Mouse (Mus musculus) liver, embryonic 14.5 days (tissue): ENCODE results near the gene Tnp1. TPM values are rescaled to one million over a fixed set of nuclear protein-coding genes. Genes with fewer than 3 reads are reported as not detected.

Source experiments
- ATAC-seq: fragments of 200-750 bp; cut with Nextera tagmentation; 2 replicates; pipeline ENCODE4 v1.8.0; 2017; ENCODE audit warnings: moderate number of reproducible peaks, mild to moderate bottlenecking, moderate library complexity; ENCODE audit not compliant: insufficient read depth
- DNase-seq, 3 experiments: peaks; one replicate each; pipeline ENCODE4 v3.0.0-alpha.2; 2012 to 2013; ENCODE audit warnings: low read depth in 3 of 3, low spot score in 3 of 3
- H3K27ac ChIP-seq: fragments of 300-500 bp; sonication (generic); 2 replicates; pipeline ENCODE4 v1.5.1; 2014; ENCODE audit warnings: moderate library complexity, mild to moderate bottlenecking, control low read depth, inconsistent platforms
- H3K27me3 ChIP-seq: fragments of 300-500 bp; sonication (generic); 2 replicates; pipeline ENCODE4 v1.6.1; 2014; ENCODE audit warnings: mild to moderate bottlenecking, low read length, moderate library complexity; ENCODE audit not compliant: control insufficient read depth, insufficient read depth
- H3K36me3 ChIP-seq: fragments of 300-500 bp; sonication (generic); replicated peaks from 2 replicates; pipeline ENCODE4 v1.6.1; 2014; ENCODE audit warnings: low read depth; ENCODE audit not compliant: control insufficient read depth, insufficient read depth
- H3K4me1 ChIP-seq, 2 experiments: fragments of 200-500 bp in 1 of 2; fragments of 300-500 bp in 1 of 2; sonication (generic) in 1 of 2; replicated peaks; 2 replicates each; pipeline ENCODE4 v1.6.1; 2012 to 2014; ENCODE audit warnings: antibody characterized with exemption in 1 of 2, inconsistent platforms in 1 of 2, low read length in 1 of 2; ENCODE audit not compliant: control insufficient read depth in 2 of 2, insufficient read depth in 2 of 2
- H3K4me2 ChIP-seq: fragments of 300-500 bp; sonication (generic); 2 replicates; pipeline ENCODE4 v1.6.1; 2014; ENCODE audit warnings: low read depth, mild to moderate bottlenecking, control low read depth, moderate library complexity
- H3K4me3 ChIP-seq, 2 experiments: fragments of 200-500 bp in 1 of 2; fragments of 300-500 bp in 1 of 2; sonication (generic) in 1 of 2; 2 replicates each; pipeline ENCODE4 v1.5.1; 2012 to 2014; ENCODE audit warnings: low read depth in 2 of 2, low read length in 2 of 2, mild to moderate bottlenecking in 2 of 2, control low read depth in 1 of 2, inconsistent platforms in 1 of 2, moderate library complexity in 1 of 2; ENCODE audit not compliant: insufficient read depth in 1 of 2
- H3K9ac ChIP-seq: fragments of 300-500 bp; sonication (generic); replicated peaks from 2 replicates; pipeline ENCODE4 v1.6.1; 2014; ENCODE audit warnings: mild to moderate bottlenecking, control low read depth, moderate library complexity
- H3K9me3 ChIP-seq: fragments of 300-500 bp; sonication (generic); 2 replicates; pipeline ENCODE4 v1.6.1; 2016; ENCODE audit warnings: low read length, mixed read lengths; ENCODE audit not compliant: control insufficient read depth
- CTCF ChIP-seq: IDR thresholded peaks from 2 replicates; pipeline ENCODE4 v1.5.1; 2016; ENCODE audit warnings: antibody characterized with exemption, low read depth, control low read depth
- EP300 ChIP-seq: IDR thresholded peaks from 2 replicates; pipeline ENCODE4 v1.6.1; 2016; ENCODE audit warnings: antibody characterized with exemption, low read depth
- WGBS: fragments of 180-500 bp; shearing (Covaris S2); extraction: QIAGEN DNeasy Blood & Tissue Kit; methylation state at CpG from one replicate; pipeline ENCODE4 v1.1.7; 2014; ENCODE audit not compliant: insufficient replicate concordance; 5-methylcytosine and 5-hydroxymethylcytosine counted together
- polyA plus RNA-seq, 2 experiments: library from polyadenylated mRNA; depleted of rRNA in 1 of 2; stranded (reverse) in 1 of 2; unstranded in 1 of 2; fragments of >200 nt; fragmentation: Nextera tagmentation in 1 of 2; extraction: Ambion mirVana in 1 of 2; gene quantifications; 2 replicates each; pipeline versions ENCODE4 v1.2.1 to v1.2.3; 2012 to 2014

The Tnp1 gene
- polyA plus RNA-seq, 2 experiments = not detected

DNA sequence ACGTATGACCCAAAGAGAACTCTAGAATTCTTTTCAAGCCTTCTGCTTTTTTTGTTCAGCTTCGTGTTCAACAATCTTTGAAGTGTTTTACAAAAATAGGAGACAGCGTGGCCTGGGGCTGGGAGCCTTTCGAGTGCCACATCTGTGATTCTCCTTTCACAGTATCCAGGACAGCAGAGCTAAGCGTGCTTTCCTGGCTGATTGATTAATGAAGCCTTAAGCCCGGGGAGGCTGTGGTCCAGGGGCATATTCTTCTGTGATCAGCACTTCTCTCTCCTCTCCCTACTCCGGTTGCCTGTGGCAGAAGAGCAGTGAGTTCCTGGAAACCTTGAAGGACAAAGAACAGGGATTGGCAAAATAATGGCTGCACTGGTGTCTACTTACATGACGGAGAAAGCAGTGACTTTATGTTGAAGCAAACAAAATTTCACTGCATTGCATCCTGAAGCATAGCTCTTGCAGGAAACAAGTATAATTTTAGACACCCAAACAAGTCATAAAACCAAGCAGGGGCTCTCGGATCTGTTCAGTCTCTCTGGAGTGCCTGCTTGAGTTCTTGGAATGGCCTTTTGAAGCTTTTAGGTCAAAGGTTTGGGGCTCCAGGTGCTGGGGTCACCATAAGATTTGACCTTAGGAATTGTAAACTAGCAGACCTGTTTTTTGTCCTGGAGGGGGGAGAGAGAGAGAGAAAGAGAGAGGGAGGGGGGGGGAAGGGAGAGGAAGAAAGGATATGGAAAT lies 30.4 kb upstream of the Tnp1 start:
- WGBS = 63% methylated on average over 9 of the region's 9 CpGs
- Histone ChIP-seq H3K9me3 (no peaks in the 10 kb centered on the region), H3K9ac (0 out of 2 replicates have a peak overlapping the region, but pooled peaks have one; percentile 13), H3K4me2 (no peak overlapping the region), H3K27ac (peak overlapping the region; percentile 60), H3K27me3 (no peaks in the 10 kb centered on the region), H3K36me3 (no peaks in the 10 kb centered on the region), H3K4me1 (peaks cover 39 to 45% of the 10 kb centered on the region in 2 experiments), H3K4me3 (no peak overlapping the region)
- TF ChIP-seq EP300 (no peak), CTCF (no peak)
- ATAC-seq = no peak
- no peak for DNase-seq

DNA sequence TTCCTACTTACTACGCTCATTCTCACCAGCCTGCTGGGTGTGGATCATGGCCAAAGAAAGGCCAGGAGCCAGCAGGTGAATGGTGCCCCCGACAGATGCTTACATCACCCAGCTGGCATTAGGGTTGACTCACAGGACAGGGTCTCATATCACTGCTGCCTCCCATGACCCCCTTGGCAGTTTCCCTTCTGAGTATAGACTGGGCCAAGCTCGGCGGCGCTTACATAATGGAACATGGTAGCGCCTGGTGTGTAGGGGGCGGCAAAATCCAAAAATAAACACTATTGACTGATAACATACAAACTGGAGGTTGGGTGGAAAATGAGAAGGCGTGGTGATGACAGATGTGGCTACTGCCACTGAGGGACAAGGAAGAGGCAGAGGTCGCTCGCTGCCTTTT lies 28.0 kb upstream of the Tnp1 start:
- Histone ChIP-seq H3K4me2 (no peak overlapping the region), H3K9ac (no peak overlapping the region), H3K27ac (no peak overlapping the region), H3K4me1 (peaks cover 64 to 68% of the 10 kb centered on the region in 2 experiments), H3K9me3 (no peaks in the 10 kb centered on the region), H3K4me3 (no peak overlapping the region), H3K27me3 (no peaks in the 10 kb centered on the region), H3K36me3 (no peaks in the 10 kb centered on the region)
- no peak for TF ChIP-seq EP300
- TF ChIP-seq CTCF = no peak
- 72% methylated on average over 10 of the region's 10 CpGs for WGBS
- DNase-seq (no peak), ATAC-seq (no peak)

DNA sequence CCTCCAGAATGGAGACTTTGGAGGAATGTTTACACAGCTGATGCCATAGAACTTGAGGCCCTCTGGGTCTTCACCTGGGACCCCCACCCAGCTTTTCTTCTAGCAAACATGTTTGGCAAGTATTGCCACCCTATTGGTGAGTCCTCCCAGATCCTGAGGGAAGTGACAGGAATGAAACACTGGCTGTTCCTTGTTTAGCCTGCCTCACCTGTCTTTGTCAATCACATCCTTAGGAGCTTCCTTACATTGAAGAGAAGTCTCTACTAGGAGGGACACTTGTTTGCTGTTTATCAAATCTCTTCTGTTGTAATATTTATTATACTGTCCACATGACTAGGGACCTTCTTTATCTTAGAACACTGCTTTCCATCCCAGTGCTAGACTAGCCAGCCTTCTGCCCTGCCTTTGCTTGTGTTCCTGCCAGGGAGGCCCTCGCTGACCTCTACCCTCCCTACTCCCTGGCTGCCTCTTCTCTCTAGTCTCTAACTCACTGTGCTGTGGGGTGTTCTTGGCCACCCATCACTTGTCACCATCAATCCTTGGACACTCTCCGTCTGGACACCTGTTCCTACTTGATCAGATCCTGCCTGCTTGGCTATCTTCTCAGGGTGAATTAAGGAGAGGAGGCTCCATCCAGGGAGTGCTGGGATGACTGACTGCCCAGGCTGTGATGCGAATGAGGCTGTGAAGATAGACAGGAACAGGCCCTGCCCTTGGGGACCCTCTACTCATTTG lies 25.1 kb upstream of the Tnp1 start:
- ATAC-seq (no peak), DNase-seq (no peak)
- Histone ChIP-seq H3K9me3 (no peaks in the 10 kb centered on the region), H3K27me3 (no peaks in the 10 kb centered on the region), H3K9ac (0 out of 2 replicates have a peak overlapping the region, but pooled peaks have one; percentile 4), H3K36me3 (no peaks in the 10 kb centered on the region), H3K27ac (peak overlapping the region; percentile 97), H3K4me1 (peaks cover 72 to 76% of the 10 kb centered on the region in 2 experiments), H3K4me2 (no peak overlapping the region), H3K4me3 (no peak overlapping the region)
- no peak for TF ChIP-seq EP300
- no peak for TF ChIP-seq CTCF
- 67% methylated on average over 3 of the region's 3 CpGs for WGBS

DNA sequence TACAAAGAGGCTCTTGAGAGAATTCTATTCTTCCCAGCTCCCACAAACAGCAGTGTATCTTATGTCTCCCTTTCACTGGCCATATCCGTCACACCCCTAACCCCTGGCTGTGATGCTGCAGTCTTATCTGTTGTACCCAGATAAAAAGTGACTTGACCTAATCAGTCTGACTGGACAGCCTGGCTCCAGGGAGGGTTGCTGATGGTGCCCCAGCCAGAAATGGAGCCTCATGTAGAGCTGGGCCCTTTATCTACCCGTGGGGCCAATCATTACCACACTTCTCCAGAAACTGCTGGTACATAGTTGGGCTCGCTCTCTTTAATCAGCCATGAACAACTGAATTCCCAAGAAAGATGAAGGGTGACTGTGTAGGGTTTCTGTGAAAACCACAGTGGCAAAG lies 22.8 kb upstream of the Tnp1 start:
- 10% methylated on average over 3 of the region's 3 CpGs for WGBS
- peak overlapping the region; percentile 73 for H3K9ac ChIP-seq
- H3K9me3 ChIP-seq = no peaks in the 10 kb centered on the region
- TF ChIP-seq CTCF (no peak), EP300 (peak; percentile 94)
- no peaks in the 10 kb centered on the region for H3K36me3 ChIP-seq
- peak overlapping the region; percentile 64 for H3K4me2 ChIP-seq
- H3K4me3 ChIP-seq = peak overlapping the region in 1 of 2 experiments; percentile 23; a peak in 1 of 4 replicates
- no peaks in the 10 kb centered on the region for H3K27me3 ChIP-seq
- peak overlapping the region; percentile 97 for H3K27ac ChIP-seq
- ATAC-seq (peak; percentile 90), DNase-seq (peak; percentile 84 to 90 (median 86))
- H3K4me1 ChIP-seq = peaks cover 77 to 82% of the 10 kb centered on the region in 2 experiments

DNA sequence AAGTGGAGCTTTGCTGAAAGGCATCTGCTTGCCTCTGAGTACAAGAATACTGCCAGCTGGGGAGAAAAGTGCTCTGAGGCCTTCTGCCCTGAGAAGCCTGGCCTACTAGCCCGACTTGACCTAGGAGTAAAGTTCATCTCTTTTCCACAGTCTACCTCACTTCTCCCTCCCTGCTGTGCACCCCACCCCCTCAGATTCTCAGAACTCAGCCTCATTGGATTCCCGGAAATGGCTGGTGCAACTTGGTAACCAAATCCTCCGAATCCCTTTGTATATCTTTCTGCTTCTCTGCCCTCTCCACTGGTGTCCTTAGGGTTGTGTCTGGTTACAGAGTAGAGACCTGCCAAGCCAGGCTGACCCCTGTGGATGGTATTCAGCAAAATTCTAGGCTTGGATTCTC lies 20.8 kb upstream of the Tnp1 start:
- H3K27ac ChIP-seq = peak overlapping the region; percentile 97
- peak overlapping the region; percentile 72 for H3K9ac ChIP-seq
- H3K9me3 ChIP-seq = no peaks in the 10 kb centered on the region
- peak overlapping the region; percentile 65 for H3K4me2 ChIP-seq
- H3K4me3 ChIP-seq = no peak overlapping the region
- no peaks in the 10 kb centered on the region for H3K36me3 ChIP-seq
- whole genome bisulfite sequencing = 12% methylated on average over 3 of the region's 3 CpGs
- no peaks in the 10 kb centered on the region for H3K27me3 ChIP-seq
- ATAC-seq = peak; percentile 62
- peak; percentile 82 to 96 (median 86) for DNase-seq
- H3K4me1 ChIP-seq = peaks cover 66 to 67% of the 10 kb centered on the region in 2 experiments
- TF ChIP-seq EP300 (peak; percentile 73), CTCF (no peak)
